Mouse (Mus musculus): ENCODE results near the gene Gm47189.
"Not testable (repeated sequence)": the region's sequence is repeated elsewhere in the genome, so short reads cannot be mapped to it uniquely, and the experiment has no call there.

Gm47189 gene

DNA sequence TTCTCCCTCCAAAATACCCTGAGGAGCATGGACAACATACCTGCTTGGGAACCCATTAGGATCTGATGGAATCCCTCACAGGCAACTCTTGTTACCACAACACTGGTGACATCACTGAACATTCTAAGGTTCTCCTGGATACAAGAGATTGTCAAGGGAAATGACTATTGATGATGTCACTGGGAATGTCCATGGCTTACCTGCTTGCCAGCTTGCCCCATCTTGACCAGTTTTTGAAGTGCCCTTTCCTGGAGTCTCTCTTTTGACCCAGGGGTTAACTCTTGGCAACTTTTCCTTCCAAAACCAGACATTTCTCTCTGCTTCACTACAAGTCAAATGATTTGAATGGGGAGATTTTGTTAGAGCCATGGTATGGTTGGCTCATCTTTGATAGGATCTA lies at the start of gene Gm47189:
Gene Gm47189 (minus strand): TSS at position 101 of the 400 bp plus-strand sequence.
- DNase-seq (ENCODE audit: low read depth, low spot score), result not testable (repeated sequence)

DNA sequence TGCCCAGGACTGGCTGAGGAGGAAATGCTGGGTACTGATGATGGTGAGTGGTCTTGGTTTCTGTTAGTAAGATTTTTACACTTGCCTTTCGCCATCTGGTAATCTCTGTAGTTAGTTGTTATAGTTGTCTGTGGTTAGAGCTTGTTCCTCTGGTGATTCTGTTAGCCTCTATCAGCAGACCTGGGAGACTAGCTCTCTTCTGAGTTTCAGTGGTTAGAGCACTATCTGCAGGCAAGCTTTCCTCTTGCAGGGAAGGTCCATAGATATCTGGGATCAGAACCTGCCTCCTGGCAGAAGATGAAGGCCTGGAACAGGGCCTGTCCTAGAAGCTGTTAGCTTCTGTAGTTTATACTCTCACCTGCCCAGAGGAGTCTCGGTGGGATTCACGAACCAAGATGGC lies 16.3 kb downstream of the Gm47189 start:
- not testable (repeated sequence) for DNase-seq (ENCODE audit: low read depth, low spot score)

DNA sequence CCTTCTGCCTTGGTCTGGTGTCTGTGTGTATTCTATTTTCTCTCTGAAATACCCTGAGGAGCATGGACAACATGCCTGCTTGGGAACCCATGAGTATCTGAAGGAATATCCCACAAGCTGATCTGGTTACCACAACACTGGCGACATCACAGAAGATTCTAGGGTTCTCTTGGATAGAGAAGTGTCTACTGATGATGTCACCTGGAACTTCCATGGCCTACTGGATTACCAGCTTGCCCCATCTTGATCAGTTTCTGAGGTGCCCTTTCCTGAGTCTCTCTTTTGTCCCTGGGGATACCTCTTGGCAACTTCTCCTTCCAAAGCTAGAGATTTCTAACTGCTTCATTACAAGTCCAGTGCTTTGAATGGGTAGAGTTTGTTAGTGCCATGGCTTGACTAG lies 21.7 kb downstream of the Gm47189 start, which contains the start of gene Gm7929:
Gene Gm7929 (minus strand): TSS at position 101 of the 400 bp plus-strand sequence.
- DNase-seq (ENCODE audit: low read depth, low spot score), result not testable (repeated sequence)

DNA sequence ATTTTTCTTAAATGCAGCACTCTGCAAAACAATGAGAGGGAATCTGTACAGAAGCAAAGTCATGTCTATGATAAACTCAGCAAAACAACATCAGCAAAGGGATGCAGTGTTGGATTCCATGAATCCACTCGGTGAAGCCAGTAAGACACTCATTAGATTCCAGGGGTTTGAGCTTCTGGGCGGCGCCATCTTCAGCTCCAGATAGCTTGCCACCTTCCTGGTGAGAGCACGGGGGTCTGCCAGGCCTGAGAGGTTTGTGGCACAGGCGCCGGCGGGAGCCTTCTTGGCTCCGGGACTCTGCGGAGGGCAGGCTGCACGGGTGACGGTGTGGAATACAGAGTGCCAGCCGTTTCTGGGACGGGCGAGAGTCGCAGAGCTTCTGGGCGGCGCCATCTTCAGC lies 48.8 kb downstream of the Gm47189 start:
- DNase-seq (ENCODE audit: low read depth, low spot score), result not testable (repeated sequence)

DNA sequence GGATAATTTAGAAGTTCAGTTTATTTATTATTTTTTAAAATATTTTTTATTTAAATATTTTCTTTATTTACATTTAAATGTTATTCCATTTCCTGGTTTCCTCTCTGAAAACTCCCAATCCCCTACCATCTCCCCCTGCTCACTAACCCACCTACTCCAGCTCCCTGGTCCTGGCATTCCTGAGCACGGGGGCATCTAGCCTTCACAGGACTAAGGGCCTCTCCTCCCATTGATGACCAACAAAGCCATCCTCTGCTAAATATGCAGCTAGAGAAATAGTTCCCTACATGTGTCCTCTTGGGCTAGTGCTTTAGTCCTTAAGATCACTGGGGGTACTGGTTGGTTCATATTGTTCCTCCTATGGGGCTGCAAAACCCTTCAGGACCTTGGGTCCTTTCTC lies 55.1 kb downstream of the Gm47189 start:
- not testable (repeated sequence) for DNase-seq (ENCODE audit: low read depth, low spot score)
